Mouse (Mus musculus) gastrocnemius, postnatal 36 days (tissue): ENCODE data around the gene Kcnab2. TPM values are rescaled to one million over a fixed set of nuclear protein-coding genes. Genes with fewer than 3 reads are reported as not detected.

Experiments
- total RNA-seq, 2 experiments: library from RNA; stranded (reverse); gene quantifications; 2 replicates each; pipeline ENCODE4 v1.2.3; 2021

Kcnab2 gene
- total RNA-seq, 2 experiments from 2014 or later: 1.3 to 1.5 TPM

Other genes starting within 250 kb of the Kcnab2 start
- gene Gpr153, start 203.6 kb downstream of the Kcnab2 start, total RNA-seq: 1 to 10 TPM; 7.1 to 8.0 TPM
- gene Hes3, start 186.2 kb downstream of the Kcnab2 start, total RNA-seq: not detected
- gene Icmt, start 180.6 kb downstream of the Kcnab2 start, total RNA-seq: 10 to 100 TPM; 14.4 to 17.3 TPM
- not detected for gene Rnf207, start 158.9 kb downstream of the Kcnab2 start, total RNA-seq
- gene Rpl22, start 152.1 kb downstream of the Kcnab2 start, total RNA-seq: 100 to 1,000 TPM; 165 to 223 TPM
- under 1 TPM; 0.10 to 0.13 TPM for gene Chd5, start 139.2 kb downstream of the Kcnab2 start, total RNA-seq
- gene Nphp4, start 1.2 kb downstream of the Kcnab2 start, total RNA-seq: under 1 TPM; 0.66 to 0.96 TPM